Mouse (Mus musculus) embryonic facial prominence, embryonic 11.5 days (tissue): ENCODE measurements around the gene Mvb12a. TPM values are rescaled to one million over a fixed set of nuclear protein-coding genes. Genes with fewer than 3 reads are reported as not detected.
"Not testable (repeated sequence)": the region's sequence is repeated elsewhere in the genome, so short reads cannot be mapped to it uniquely, and the experiment has no call there.

ENCODE experiments used
- ATAC-seq: fragments of 200-750 bp; cut with Nextera tagmentation; replicated peaks from 2 replicates; pipeline ENCODE4 v1.8.0; 2017; ENCODE audit warnings: low read depth; ENCODE audit not compliant: insufficient number of reproducible peaks, low FRiP score, low TSS enrichment
- DNase-seq: peaks from one replicate; pipeline ENCODE4 v3.0.0-alpha.2; 2015; ENCODE audit warnings: low spot score
- H3K27ac ChIP-seq: fragments of 300-500 bp; sonication (generic); replicated peaks from 2 replicates; pipeline ENCODE4 v1.5.1; 2014; ENCODE audit warnings: mild to moderate bottlenecking, low read depth, low read length, control low read depth
- H3K27me3 ChIP-seq: fragments of 300-500 bp; sonication (generic); 2 replicates; pipeline ENCODE4 v1.6.1; 2014; ENCODE audit warnings: mild to moderate bottlenecking, low read length, moderate library complexity, mixed read lengths; ENCODE audit not compliant: control insufficient read depth, insufficient read depth
- H3K36me3 ChIP-seq: fragments of 300-500 bp; sonication (generic); replicated peaks from 2 replicates; pipeline ENCODE4 v1.6.1; 2014; ENCODE audit warnings: low read depth, mild to moderate bottlenecking, low read length, moderate library complexity, mixed read lengths; ENCODE audit not compliant: control insufficient read depth, insufficient read depth
- H3K4me1 ChIP-seq: fragments of 300-500 bp; sonication (generic); 2 replicates; pipeline ENCODE4 v1.6.1; 2014; ENCODE audit warnings: low read length, mixed read lengths; ENCODE audit not compliant: control insufficient read depth, insufficient read depth
- H3K4me2 ChIP-seq: fragments of 300-500 bp; sonication (generic); 2 replicates; pipeline ENCODE4 v1.6.1; 2014; ENCODE audit warnings: low read depth, mild to moderate bottlenecking, control low read depth, low read length, moderate library complexity
- H3K4me3 ChIP-seq: fragments of 300-500 bp; sonication (generic); 2 replicates; pipeline ENCODE4 v1.5.1; 2014; ENCODE audit warnings: low read depth, low read length, control low read depth
- H3K9ac ChIP-seq: fragments of 300-500 bp; sonication (generic); replicated peaks from 2 replicates; pipeline ENCODE4 v1.6.1; 2014; ENCODE audit warnings: mild to moderate bottlenecking, control low read depth, low read length
- H3K9me3 ChIP-seq: fragments of 300-500 bp; sonication (generic); replicated peaks from 2 replicates; pipeline ENCODE4 v1.6.1; 2016; ENCODE audit warnings: mild to moderate bottlenecking, low read length, inconsistent platforms, mixed read lengths; ENCODE audit not compliant: control insufficient read depth
- WGBS: fragments of 180-500 bp; shearing (Covaris S2); extraction: QIAGEN DNeasy Blood & Tissue Kit; methylation state at CpG from one replicate; pipeline ENCODE4 v1.1.7; 2014; 5-methylcytosine and 5-hydroxymethylcytosine counted together
- polyA plus RNA-seq: library from polyadenylated mRNA; unstranded; fragments of >200 nt; fragmentation: Nextera tagmentation; extraction: Ambion mirVana; gene quantifications from 2 replicates; pipeline ENCODE4 v1.2.1, GENCODE M21; 2014

Gene Mvb12a
- polyA plus RNA-seq, 1 experiment from 2014 or later: 53.4 TPM

GRCm38 (mm10) chr8:71530735-71531467 is 11.8 kb upstream of the Mvb12a start:
- DNase-seq, H3K9ac ChIP-seq, H3K36me3 ChIP-seq, H3K4me3 ChIP-seq, H3K9me3 ChIP-seq, H3K4me2 ChIP-seq, H3K4me1 ChIP-seq, ATAC-seq, H3K27ac ChIP-seq: not testable (repeated sequence)
- H3K27me3 ChIP-seq: peaks cover 11% of the 10 kb centered on the region
- WGBS: 67% methylated on average over 5 of the region's 12 CpGs

- H3K9me3 ChIP-seq: no peaks in the 10 kb centered on the region
- no peaks in the 10 kb centered on the region for H3K27me3 ChIP-seq
- no peaks in the 10 kb centered on the region for H3K4me1 ChIP-seq
- H3K36me3 ChIP-seq: no peaks in the 10 kb centered on the region
- no peak overlapping the region for H3K9ac ChIP-seq
- 30% methylated on average over 3 of the region's 3 CpGs for WGBS
- ATAC-seq: no peak
- no peak overlapping the region for H3K27ac ChIP-seq
- H3K4me2 ChIP-seq: no peak overlapping the region
- DNase-seq: no peak
- no peak overlapping the region for H3K4me3 ChIP-seq
These were observed 8.4 kb upstream of the Mvb12a start for GRCm38 (mm10) chr8:71534263-71534810.

DNA sequence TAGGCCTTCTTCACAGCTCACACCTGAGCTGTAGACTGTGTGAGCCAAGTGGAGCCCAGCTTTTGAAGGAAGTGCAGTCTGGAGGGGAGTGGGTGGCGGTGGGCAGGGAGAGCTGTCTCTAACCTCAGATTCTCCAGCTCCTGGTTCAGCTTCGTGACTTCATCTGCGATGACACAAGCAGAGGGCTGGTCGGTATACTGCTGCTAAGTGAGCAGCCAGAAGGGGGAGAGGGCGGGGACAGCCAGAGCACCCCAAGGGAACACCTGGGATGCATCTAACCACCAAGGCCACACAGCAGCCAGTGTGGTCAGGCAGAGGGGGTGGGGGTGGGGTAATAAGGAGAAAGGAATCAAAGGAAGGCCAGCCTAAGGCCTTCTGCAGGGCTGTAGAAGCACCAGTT is 7.1 kb upstream of the Mvb12a start:
- H3K4me3 ChIP-seq: no peak overlapping the region
- H3K9ac ChIP-seq: no peak overlapping the region
- H3K4me2 ChIP-seq: no peak overlapping the region
- WGBS: 67% methylated on average over 5 of the region's 5 CpGs
- ATAC-seq (no peak), DNase-seq (no peak)
- H3K4me1 ChIP-seq: no peaks in the 10 kb centered on the region
- H3K27ac ChIP-seq: no peak overlapping the region
- no peaks in the 10 kb centered on the region for H3K9me3 ChIP-seq
- no peaks in the 10 kb centered on the region for H3K27me3 ChIP-seq
- H3K36me3 ChIP-seq: no peaks in the 10 kb centered on the region

- Histone ChIP-seq H3K9ac (peak within 1 kb of the TSS; percentile 6), H3K4me1 (no peaks in the 10 kb centered on the region), H3K9me3 (no peaks in the 10 kb centered on the region), H3K27ac (no peak within 1 kb of the TSS), H3K4me3 (peak within 1 kb of the TSS; percentile 31), H3K36me3 (no peaks in the 10 kb centered on the region), H3K27me3 (no peaks in the 10 kb centered on the region), H3K4me2 (peak within 1 kb of the TSS; percentile 61)
- peak; percentile 92 for DNase-seq
- WGBS: 1% methylated on average over 37 of the region's 37 CpGs
- ATAC-seq: 0 out of 2 replicates have a peak, but pooled peaks have one; percentile 32
These were observed 5.5 kb upstream of the Mvb12a start, which contains the start of gene Bst2 for GRCm38 (mm10) chr8:71537028-71537867. Gene Bst2 (minus strand): TSS chr8:71537456.

DNA sequence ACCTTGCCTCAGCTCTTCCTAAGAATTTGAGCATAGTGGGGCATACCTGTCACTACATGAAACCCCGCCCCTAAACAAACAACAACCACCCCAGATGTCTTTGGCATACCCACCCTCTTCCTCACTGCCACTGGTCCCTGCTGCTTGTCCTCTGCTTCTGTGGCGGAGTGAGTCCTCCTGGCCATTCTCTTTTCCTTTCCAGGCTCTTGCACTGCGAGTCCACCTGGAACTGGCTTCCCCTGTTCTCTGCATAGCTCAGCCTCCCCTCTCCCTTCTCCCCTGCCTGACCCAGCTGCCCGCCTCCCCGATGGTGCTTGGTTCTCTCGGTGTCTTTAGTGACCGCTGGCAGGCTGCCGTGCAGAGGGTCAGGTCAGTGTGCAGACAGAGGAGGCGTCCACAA is 1.0 kb downstream of the Mvb12a start:
- Histone ChIP-seq H3K4me2 (no peak overlapping the region; the same call in none of the 2 replicates), H3K27ac (no peak overlapping the region), H3K9ac (no peak overlapping the region), H3K4me1 (no peaks in the 10 kb centered on the region), H3K9me3 (no peaks in the 10 kb centered on the region), H3K27me3 (no peaks in the 10 kb centered on the region), H3K36me3 (no peaks in the 10 kb centered on the region), H3K4me3 (peak overlapping the region; percentile 80; the same call in 1 of the 2 replicates)
- WGBS: 91% methylated on average over 9 of the region's 9 CpGs
- ATAC-seq (no peak), DNase-seq (no peak)

DNA sequence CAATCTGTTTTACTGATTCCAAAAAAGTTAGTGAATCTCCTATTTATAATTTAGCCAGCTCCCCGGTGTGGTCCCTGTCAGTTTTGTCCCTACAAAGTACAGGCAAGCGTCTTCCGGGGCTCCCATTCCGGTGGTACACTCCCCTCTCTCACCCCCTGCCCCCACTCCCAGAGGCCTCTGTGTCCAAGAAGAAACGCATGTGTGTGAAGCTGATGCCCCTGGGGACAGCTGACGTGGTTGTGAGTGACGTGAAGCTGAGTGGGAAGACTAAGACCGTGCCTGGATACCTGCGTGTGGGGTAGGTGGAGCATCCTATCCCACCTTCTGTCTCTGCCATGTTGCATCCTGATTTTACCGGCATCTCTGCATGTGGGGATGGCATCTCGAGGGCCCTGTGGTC is 2.3 kb downstream of the Mvb12a start:
- 89% methylated on average over 11 of the region's 11 CpGs for WGBS

GRCm38 (mm10) chr8:71547590-71547989 is 4.9 kb downstream of the Mvb12a start:
- Histone ChIP-seq H3K4me1 (no peaks in the 10 kb centered on the region; the same call in 1 of the 2 replicates), H3K27ac (no peak overlapping the region), H3K4me3 (no peak overlapping the region), H3K4me2 (no peak overlapping the region), H3K9ac (no peak overlapping the region), H3K36me3 (no peaks in the 10 kb centered on the region), H3K27me3 (no peaks in the 10 kb centered on the region), H3K9me3 (no peaks in the 10 kb centered on the region)
- ATAC-seq (no peak), DNase-seq (no peak)
- WGBS: 90% methylated on average over 7 of the region's 7 CpGs

More for the DNA sequence above, 2.3 kb downstream of the Mvb12a start:
- DNase-seq (no peak), ATAC-seq (no peak)
- no peaks in the 10 kb centered on the region for H3K9me3 ChIP-seq
- no peak overlapping the region for H3K27ac ChIP-seq
- no peaks in the 10 kb centered on the region for H3K4me1 ChIP-seq
- H3K4me3 ChIP-seq: no peak overlapping the region
- H3K36me3 ChIP-seq: no peaks in the 10 kb centered on the region
- H3K9ac ChIP-seq: no peak overlapping the region
- no peaks in the 10 kb centered on the region for H3K27me3 ChIP-seq
- H3K4me2 ChIP-seq: no peak overlapping the region
